Mouse (Mus musculus) retina, postnatal 1 day (tissue): ENCODE results near the gene Cyp2b19.
"Not testable (repeated sequence)": the region's sequence is repeated elsewhere in the genome, so short reads cannot be mapped to it uniquely, and the experiment has no call there.

Source experiments
- DNase-seq: peaks from one replicate; pipeline ENCODE4 v3.0.0-alpha.2; 2012

Gene Cyp2b19

GRCm38 (mm10) chr7:26756842-26757241, at the start of gene Cyp2b19:
TSS of gene Cyp2b19 (plus strand) at chr7:26757142.
- DNase-seq: no peak

GRCm38 (mm10) chr7:26711061-26711460, 45.9 kb upstream of the Cyp2b19 start:
- no peak for DNase-seq

GRCm38 (mm10) chr7:26738940-26739339, 18.0 kb upstream of the Cyp2b19 start:
- DNase-seq: no peak

- DNase-seq: no peak
These were observed 13.0 kb upstream of the Cyp2b19 start for GRCm38 (mm10) chr7:26743948-26744347.

GRCm38 (mm10) chr7:26745486-26745885, 11.5 kb upstream of the Cyp2b19 start:
- DNase-seq: no peak

- DNase-seq: no peak
These were observed 10.1 kb downstream of the Cyp2b19 start for GRCm38 (mm10) chr7:26767084-26767483.

- DNase-seq: no peak
These were observed 13.0 kb downstream of the Cyp2b19 start for GRCm38 (mm10) chr7:26769881-26770470.

GRCm38 (mm10) chr7:26772866-26773586, 16.1 kb downstream of the Cyp2b19 start:
- no peak for DNase-seq

GRCm38 (mm10) chr7:26775866-26776265, 18.9 kb downstream of the Cyp2b19 start:
- peak; percentile 20 for DNase-seq

GRCm38 (mm10) chr7:26777806-26778205, 20.9 kb downstream of the Cyp2b19 start:
- DNase-seq: no peak

GRCm38 (mm10) chr7:26778474-26778873, 21.5 kb downstream of the Cyp2b19 start:
- DNase-seq: peak; percentile 27

- no peak for DNase-seq
These were observed 23.0 kb downstream of the Cyp2b19 start for GRCm38 (mm10) chr7:26779799-26780416.

GRCm38 (mm10) chr7:26780510-26780909, 23.6 kb downstream of the Cyp2b19 start:
- DNase-seq: peak; percentile 24

- no peak for DNase-seq
These were observed 24.2 kb downstream of the Cyp2b19 start for GRCm38 (mm10) chr7:26780998-26781766.

- no peak for DNase-seq
These were observed 24.8 kb downstream of the Cyp2b19 start for GRCm38 (mm10) chr7:26781767-26782131.

- no peak for DNase-seq
These were observed 26.2 kb downstream of the Cyp2b19 start for GRCm38 (mm10) chr7:26783163-26783562.

GRCm38 (mm10) chr7:26786013-26786412, 29.1 kb downstream of the Cyp2b19 start:
- DNase-seq: not testable (repeated sequence)

GRCm38 (mm10) chr7:26789984-26790383, 33.0 kb downstream of the Cyp2b19 start:
- no peak for DNase-seq

GRCm38 (mm10) chr7:26800104-26800503, 43.2 kb downstream of the Cyp2b19 start:
- DNase-seq: no peak

GRCm38 (mm10) chr7:26800996-26801395, 44.1 kb downstream of the Cyp2b19 start:
- DNase-seq: no peak

- DNase-seq: no peak
These were observed 51.6 kb downstream of the Cyp2b19 start, which contains the start of gene Cyp2g1 for GRCm38 (mm10) chr7:26808592-26808991. TSS of gene Cyp2g1 (plus strand) at chr7:26808892.
